Mouse (Mus musculus): ENCODE measurements at regions not wholly inside any gene's neighbourhood (a gene's known extent, or its start where the extent isn't known, plus 50 kb on each side); places are given as distances from the start of the nearest gene placed in this dataset.
"Not testable (repeated sequence)": the region's sequence is repeated elsewhere in the genome, so short reads cannot be mapped to it uniquely, and the experiment has no call there.

DNA sequence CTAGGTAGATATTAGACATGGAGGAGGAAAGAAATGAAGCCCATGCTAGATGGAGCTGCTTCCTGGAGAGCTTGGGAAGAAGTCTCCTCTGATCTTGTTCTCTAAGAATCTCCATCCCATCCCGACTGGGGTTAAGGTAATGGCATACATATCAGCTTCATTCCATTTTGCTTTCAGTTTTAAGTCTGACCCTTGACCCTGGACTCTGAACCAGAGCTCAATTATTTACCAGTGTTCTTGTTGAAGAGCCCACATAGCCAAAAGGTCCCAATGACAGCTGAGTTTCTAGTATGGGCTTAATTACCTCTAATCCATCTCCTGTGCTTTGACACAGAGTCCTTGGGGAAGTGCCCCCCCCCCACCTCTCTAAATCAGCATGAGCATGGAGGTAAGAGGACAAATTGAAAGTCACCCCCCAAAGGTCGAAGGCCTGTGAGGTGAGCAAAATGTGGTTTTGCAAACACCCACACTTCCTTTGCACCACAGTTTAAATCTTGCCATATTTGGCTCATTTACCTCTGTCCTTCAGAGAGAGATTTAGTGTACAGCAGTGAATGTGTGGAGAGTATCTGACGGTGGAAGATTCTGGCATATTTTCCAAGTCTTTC lies 371.5 kb downstream of the Ets1 start:
- no peak for DNase-seq (ENCODE audit: low spot score in 2 of 2)

DNA sequence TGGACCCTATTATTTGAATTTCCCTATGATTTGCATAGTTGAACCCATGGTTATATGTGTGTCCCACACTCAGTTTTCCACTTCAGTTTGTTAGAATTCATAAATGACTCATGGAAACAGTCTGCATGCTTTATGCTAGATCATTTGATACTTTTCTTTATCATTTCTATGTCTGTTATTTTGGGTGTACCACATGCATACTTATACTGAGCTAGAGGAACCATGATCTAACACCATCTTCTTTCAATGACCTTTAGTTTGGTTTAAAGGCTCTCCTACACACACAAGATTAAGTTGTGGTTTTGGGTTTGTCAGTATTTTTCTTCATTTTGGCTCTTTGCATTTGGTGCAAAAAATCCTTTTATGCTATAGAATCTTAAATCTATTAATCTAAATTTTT lies 375.2 kb downstream of the Ets1 start:
- DNase-seq (ENCODE audit: low spot score in 2 of 2) = no peak

DNA sequence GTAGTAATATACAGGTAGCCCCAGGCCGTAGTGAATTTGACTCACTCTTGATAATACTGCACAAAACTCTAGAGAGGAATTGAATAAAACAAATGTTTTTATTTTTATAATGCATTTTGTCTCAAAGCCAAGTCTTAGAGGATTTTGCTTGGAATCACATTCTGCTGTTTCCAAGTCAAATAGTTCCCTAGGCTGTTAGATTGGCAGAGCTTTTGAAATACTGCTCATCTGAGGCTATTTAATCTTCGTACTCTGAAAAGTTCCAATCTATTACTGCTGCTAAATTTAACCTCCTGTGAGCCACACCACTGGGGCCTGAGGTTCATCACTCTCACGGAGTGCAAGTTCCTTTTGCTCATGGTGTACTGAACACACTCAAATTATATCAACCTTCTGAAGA lies 399.4 kb downstream of the Ets1 start:
- no peak for DNase-seq (ENCODE audit: low spot score in 2 of 2)

DNA sequence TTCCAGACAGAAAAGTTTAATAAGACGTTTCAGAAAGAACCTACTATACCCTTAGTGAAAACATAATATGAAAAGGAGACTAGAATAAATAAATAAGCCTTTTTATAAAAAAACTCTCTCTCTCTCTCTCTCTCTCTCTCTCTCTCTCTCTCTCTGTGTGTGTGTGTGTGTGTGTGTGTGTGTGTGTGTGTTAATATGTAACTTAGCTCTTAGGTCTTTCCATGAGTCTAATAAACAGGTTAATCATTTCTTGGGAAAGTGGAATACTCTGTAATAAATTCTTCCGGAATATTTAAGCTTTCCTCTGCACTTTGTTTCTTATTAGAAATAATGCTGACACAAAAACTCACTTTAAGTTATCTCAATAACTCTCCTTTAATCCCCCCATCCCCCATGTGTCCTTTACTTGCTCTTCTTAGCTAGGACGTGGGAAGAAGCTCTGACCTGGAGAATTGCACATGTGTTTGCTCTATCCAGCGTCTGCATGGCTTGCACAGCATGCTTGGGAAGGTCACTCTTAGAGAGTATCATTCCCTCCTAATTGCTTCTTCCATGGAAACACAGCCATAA lies 403.3 kb downstream of the Ets1 start:
- no peak for DNase-seq (ENCODE audit: low spot score in 2 of 2)

DNA sequence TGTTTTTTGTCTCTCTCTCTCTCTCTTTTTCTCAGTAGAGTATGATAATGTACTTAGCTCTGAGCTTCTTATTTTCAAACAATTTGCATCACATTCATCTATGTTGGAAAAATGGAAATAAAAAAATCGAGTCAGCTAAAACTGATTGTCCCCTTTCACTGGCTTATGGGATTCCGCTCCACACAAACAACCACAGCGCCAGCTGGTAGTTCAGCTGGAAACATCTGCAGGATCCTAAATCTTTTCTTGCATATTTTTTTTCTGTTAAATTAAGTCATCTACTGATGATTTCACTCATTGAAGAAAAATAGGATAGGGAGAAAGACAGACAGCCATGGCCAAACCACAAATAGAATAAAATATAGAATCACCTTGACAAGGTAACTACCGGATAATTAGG lies 414.8 kb downstream of the Ets1 start:
- DNase-seq (ENCODE audit: low spot score in 2 of 2) = no peak

DNA sequence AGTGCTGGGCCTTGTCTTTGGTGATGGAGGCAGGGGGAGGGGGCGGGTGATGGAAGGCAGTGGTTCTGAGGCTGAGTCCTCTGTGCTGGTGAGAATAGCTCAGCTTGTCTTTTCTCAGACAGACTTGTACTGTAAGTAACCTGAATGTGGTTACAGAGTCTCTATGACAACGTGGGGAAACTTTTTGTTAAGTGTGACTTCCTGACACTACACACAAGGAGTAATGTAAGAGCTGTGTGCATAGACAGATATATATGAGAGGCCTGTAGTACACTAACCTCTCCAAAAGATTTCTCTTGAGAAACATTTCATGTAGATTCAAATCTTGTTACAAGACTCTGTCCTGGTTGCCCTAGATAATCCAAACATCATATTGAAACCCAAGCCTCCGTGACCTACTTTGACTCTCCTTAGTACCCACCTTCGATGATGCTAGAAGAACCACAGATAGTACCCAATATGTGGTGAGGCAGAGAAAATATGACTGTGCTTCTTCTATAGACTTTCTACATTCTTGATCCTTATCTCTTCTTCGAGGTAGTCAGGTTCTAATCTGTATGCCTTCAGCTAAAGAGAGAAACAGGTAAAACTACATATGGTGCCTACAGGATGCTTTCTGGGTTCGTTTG lies 424.7 kb downstream of the Ets1 start:
- DNase-seq (ENCODE audit: low spot score in 2 of 2) = no peak

DNA sequence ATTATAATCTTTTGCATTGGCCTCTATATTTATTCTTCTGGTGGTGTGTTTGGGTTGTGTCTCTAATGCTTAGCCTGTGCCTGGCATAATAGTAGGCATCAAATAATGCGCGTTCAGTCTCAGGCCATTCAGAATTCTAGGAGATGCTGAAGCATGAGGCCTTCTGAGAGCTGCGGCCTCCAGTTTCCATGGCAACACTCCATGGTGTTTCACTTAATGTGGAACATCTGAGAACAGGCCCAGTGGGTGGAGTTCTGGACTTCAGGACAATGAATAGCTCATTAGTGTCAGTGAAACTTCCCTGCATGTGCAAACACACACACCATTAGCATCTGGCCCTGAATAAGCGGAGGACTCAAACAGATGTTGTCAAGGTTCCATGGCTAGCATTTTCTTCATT lies 426.5 kb downstream of the Ets1 start:
- peak; percentile 16 to 46 for DNase-seq (ENCODE audit: low spot score in 2 of 2)

DNA sequence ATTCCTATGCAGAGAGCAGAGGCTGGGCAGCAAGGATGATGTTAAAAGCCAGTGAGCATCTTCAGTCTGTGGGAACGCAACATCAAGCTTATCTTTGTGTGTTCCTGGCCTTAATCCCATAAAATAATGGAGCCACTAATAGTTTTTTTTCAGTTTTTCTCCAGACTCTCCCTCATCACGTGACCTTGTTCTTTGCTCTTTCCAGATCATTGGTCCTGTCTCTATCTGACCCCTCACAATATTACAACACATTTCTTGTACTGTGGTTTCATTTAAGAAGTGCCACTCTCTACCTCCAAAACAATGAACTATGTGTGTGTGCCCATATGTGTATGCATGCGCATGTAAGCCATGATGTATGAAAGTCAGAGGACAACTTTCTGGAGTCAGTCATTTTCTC lies 429.3 kb downstream of the Ets1 start:
- no peak for DNase-seq (ENCODE audit: low spot score in 2 of 2)

DNA sequence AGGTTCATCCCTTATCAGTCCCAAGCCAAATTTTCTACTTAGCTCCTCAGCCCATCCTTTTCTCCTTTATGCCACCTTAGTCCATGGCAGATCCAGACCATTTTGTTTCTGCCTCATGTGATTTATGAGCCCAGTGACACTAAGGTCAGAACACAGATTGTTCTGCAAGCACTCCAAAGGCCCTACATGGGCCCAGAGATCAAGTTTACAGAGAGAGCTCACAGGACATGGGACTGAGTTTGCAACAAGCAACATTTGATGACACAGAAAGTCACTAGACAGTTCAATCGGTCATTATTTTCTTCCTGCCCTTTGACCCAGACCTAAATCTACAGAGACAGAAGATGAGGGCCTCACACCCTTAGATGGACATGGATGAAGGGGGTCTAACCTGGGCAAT lies 431.5 kb downstream of the Ets1 start:
- no peak for DNase-seq (ENCODE audit: low spot score in 2 of 2)

DNA sequence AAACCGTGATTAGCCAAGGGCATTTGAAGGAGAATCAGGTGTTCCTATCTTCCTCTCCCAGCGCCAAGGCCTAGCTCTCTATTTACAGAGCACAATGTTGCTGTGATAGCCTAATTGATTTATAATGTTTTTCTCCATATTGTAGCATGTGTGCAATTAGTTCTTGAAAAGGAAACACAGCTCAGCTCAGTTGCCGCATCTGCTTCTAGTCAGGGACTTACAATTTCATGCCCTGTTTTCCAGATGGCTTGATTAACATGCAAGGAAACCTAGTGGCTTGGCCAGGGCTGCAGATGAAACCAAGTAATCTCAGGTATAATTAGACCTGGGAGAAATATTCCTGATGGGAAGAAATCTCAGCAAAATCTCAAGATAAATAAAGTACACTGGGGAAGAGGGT lies 434.1 kb downstream of the Ets1 start:
- DNase-seq (ENCODE audit: low spot score in 2 of 2) = no peak

DNA sequence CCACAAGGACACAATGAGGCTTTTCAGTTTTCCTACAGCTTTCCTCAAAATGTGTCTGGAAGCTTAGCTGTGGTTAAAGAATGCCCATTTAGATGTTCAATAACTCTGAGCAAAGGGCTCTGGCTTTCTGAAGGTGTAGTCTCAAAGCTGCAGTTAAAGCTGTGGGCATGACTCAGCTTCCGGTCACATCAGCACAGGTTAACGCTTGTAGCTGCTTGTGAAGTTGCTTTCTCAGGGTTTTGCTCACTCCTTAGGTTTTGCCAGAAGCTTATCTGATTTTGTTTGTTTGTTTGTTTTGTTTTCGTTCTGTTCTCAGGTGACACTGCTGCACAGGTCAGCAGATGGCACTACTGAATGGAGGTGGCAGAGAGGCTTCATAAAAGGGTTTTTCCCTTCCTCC lies 444.2 kb downstream of the Ets1 start:
- peak in 1 of 2 experiments; percentile 1 for DNase-seq (ENCODE audit: low spot score in 2 of 2)

DNA sequence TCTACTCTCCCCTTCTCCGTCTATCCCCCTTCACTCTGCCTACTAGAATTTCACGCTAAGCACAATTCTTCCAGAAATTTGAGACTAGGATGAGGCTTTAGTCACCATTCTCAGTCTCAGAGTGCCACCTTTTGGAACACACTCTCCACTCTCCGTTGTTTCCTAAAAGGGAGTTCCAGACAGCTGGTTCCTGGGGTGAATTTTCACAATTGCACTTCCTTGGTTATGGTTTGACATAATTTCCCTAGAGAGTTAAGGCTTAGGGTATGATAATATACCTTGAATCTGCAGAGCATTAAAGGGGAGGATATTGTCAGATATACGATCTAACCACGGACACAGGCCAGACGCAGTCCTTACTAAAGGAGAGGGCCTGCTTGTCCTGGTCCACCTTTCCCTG lies 444.8 kb downstream of the Ets1 start:
- peak; percentile 6 to 51 for DNase-seq (ENCODE audit: low spot score in 2 of 2)

DNA sequence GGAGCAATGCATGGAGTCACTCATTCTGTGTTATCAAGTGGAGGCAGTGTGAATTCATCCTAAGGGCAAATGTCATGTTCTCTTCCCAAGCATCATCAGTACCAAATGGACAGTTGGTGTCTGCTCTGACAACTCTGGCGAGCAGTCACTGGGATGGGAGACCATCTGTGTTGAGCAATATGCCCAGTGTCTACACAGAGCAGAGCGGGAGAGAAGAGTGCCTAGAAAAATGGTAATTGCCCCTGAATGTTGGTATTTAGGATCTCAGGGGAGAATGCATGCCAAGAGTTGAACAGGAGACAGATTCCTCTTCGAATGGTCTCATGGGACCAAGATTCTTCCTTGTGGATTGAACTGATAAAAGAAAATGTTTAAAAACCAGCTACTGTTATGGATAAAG lies 454.0 kb downstream of the Ets1 start:
- DNase-seq (ENCODE audit: low spot score in 2 of 2) = no peak

DNA sequence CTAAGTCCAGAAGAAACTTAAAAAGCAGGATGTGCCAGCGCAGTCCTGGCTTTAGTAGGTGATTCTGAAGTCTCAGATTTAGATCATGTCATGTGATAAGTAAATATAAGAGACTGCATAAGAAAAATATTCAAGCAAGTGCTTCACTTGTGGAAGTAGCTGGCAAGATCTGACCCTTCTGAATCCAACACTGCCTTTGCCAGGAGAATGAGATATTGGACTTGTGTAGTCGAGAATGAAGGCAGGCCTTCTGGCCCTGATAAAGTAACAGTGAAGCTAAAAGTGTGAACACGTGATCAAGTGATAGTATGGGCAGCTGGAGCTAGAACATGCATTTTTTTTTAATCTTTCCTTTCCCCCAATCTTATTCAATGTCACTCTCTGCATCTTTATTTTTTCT lies 455.6 kb downstream of the Ets1 start:
- DNase-seq (ENCODE audit: low spot score in 2 of 2) = no peak

DNA sequence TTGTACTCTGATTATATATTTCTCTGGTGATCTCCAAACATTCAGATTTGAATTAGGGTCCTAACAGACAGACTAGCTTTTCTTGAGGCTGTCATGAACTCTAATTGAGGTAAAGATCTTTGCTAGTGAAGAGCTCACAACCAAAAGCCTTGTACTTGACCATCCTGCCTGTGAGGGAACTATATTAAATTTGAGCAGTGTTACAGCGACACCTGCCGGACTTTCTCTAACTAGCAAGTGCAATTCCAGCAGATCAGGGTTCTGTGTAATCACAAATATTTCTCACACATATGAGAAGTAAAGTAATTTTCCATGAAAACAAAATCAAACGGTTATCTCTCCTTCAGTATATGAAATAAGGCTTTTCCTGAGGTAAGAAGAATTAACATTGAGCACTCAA lies 459.6 kb downstream of the Ets1 start:
- peak; percentile 76 to 86 for DNase-seq (ENCODE audit: low spot score in 2 of 2)

DNA sequence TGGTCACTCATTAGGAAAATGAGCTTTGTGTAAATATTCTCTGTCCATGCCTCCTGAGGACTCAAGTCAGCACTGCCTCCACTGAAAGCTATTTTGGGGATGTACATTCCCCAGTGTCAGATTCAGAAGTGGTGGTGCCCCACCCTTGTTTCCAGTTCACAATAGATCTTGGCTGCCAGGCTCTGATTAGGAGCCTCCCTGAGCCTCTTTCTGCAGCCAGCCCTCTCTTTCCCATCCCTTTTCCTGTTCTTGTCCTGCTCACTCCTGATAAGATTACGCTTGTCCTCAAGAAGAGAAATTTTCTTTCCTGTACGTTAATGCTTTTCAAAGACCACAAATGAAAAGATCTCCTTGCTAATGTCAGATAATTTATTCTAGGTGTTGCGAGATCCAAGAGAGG lies 465.2 kb downstream of the Ets1 start:
- DNase-seq (ENCODE audit: low spot score in 2 of 2) = no peak

DNA sequence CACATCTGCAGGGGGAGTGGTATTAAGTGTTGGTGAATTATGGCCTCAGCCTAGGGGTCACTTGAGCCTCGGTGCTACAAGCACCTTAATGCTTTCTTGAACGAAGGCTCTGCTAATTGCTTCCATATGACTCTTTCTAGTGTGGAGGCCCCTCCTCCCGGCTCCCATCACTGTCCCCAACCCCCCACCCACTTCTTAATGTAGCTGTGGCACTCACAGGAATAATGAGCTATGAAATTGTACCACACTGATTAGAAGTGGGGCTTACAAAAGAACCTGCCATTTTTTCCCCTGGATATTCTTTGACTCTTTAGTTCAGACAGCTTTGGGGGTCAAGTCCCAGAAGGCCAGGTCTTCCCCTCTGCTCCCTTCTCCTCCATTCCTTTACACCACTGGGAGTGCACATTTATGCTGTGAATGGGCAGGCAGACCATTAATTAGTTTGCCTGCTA lies 468.6 kb downstream of the Ets1 start:
- DNase-seq (ENCODE audit: low spot score in 2 of 2) = no peak

DNA sequence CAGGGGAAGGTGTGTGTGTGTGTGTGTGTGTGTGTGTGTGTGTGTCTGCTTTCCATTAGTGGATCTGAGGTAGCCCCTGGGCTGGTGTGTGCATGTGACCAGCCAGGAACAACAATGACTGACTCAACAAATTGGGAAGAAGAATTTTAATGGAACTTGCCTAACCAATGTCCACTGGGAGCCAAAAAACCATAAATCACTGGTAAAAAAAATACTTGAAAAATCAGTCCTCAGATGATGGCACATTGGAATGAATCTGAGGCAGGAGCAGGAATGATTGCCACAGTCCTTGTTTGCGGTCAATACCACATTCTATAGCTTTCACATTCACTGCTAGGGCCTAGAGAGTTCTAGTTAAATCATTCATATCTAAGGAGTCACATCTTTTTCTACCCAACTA lies 487.8 kb downstream of the Ets1 start:
- no peak for DNase-seq (ENCODE audit: low spot score in 2 of 2)

DNA sequence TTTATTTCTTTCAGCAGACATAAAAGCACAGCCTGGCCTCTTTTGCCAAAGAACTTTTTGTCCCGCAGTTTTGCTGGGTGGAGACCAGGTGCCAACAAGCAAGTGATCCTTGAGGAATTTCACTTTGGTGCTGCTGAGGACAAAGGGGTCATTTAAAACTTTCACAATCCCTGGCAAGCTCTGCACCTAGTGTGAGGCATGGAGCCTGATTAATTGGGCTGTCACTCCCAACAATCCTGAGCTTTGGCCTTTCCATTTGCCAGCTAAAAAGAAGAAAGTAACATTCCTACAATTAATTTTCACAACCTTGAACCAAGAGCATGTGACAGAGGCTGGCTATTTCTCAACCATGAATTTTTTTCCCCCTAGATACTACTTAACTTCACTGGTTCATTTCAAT lies 516.2 kb downstream of the Ets1 start:
- no peak for DNase-seq (ENCODE audit: low spot score in 2 of 2)

DNA sequence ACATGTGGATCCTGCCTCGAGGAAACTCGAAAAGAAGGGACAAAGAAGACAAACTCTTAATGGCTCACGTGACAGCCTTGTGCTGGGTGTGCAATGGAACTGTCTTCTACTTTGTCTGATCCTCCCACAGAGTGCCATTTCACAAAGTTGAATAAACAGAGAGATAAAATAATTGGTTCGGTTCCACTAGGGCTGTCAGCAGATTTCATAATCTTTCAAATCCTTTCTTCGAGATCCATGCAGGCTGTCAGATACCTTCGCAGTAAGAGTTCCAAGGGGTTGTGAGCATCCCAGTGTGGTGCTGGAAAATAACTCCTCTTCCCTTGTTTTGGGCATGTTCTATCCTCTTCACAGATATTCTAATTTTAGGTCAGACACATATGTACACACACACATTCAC lies 532.1 kb downstream of the Ets1 start:
- peak in 1 of 2 experiments; percentile 12 for DNase-seq (ENCODE audit: low spot score in 2 of 2)

DNA sequence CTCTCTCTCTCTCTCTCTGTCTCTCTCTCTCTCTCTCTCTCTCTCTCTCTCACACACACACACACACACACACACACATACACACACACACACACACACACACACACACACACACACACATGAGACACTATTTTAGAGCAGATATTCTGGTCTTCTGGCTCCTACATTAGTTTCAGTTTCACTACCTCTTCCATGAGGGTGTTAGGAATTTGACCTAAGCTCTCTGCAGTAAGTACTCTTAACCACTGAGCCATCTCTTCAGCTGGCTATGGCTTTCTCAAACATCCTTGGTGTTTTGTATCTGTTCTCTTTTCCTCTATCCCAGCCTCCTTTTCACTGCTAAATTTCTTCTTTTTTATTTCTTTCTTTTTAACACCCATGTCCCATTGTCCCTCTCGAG lies 533.1 kb downstream of the Ets1 start:
- DNase-seq (ENCODE audit: low spot score in 2 of 2) = not testable (repeated sequence)

DNA sequence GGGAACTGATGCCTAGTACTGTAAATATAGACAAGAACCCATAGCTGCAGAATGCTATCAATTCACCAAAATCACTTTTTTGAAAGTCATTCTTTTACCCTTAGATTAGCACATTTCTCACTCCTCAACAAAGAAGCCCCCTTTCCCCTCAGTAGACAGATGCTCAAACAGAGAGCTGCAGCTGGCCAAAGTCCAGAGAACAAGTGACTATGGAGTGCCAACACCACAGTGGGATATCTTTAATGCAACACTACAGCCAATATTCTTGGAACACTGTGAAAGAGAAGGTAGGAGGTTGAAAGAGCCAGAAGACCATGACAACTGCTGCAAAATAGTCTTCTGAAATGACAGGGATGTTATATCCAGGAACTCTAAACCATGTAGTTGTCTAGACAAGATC lies 544.0 kb downstream of the Ets1 start:
- no peak for DNase-seq (ENCODE audit: low spot score in 2 of 2)

DNA sequence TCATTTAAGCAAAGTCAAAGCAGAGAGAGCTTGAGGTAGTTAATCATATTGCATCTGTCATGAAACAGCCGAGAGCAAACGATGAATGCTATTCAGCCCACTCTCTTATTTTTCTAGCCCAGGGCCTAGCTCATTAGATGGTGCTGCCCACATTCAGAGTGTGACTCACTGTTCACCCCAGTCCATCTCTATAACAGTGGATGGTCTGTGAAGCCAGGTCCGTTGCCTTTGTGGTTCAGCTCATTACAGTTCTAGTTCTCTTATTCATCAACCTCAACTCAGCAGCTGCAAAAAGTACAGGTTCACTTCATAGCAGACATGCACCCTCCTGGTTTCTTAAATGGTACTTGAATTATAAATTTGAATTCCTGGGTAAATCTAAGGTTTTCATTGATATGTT lies 551.2 kb downstream of the Ets1 start:
- DNase-seq (ENCODE audit: low spot score in 2 of 2) = no peak

DNA sequence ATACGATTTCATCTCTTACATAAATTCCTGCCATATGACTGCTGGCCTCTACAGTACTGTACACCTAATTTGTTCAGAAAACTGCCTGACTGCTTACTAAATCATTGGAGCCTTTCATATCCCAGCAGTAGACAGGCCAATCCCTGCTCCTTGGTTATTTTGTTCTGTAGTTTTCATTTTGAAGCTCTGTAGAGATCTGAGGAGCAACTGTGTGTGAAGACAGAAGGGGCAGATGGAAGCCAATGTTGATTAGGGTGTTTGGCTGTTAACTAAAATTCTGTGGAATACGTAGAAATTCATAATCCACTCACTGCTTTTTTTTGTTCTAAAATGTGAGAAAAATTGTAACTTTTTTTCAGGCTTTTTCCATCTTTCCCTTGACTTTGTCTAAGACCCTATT lies 573.1 kb downstream of the Ets1 start:
- DNase-seq (ENCODE audit: low spot score in 2 of 2) = no peak
